Mouse (Mus musculus): ENCODE results near the gene 4930522H14Rik. TPM values are rescaled to one million over a fixed set of nuclear protein-coding genes. Genes with fewer than 3 reads are reported as not detected.

The 4930522H14Rik gene
- total and polyA plus RNA-seq, 2 experiments from 2014 or later: not detected

DNA sequence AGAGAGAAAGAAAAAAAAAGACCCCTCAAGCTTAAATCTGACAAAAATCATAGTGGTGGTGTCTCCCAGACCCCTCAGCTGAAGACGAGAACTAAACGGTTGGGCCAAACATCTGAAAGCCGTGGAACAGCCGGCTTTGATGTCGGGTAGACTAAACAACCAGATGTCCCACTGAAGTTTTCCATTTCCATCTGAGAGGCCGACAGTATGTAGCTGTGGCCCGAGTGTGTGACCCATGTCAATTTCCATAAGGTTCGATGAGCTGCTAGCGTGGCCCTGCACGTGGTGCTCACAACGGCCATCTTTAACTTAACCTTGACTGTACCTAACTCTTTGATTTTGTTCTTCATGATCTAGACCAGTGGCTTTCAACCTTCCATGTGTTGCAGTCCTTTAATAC lies 32.6 kb downstream of the 4930522H14Rik start:
- Histone ChIP-seq H3K9me3 (ENCODE audit: low read length) (no peaks in the 10 kb centered on the region), H3K4me2 (ENCODE audit: low read depth, low read length) (no peak overlapping the region), H3K27me3 (ENCODE audit: insufficient read depth, low read length) (no peaks in the 10 kb centered on the region), H3K4me1 (ENCODE audit: insufficient read depth, low read length) (no peaks in the 10 kb centered on the region), H3K9ac (replicated peaks; ENCODE audit: low read length) (no peak overlapping the region), H3K36me3 (ENCODE audit: insufficient read depth, low read length) (no peaks in the 10 kb centered on the region), H3K4me3 (ENCODE audit: low read length) (no peak overlapping the region), H3K27ac (no peak overlapping the region)
- ATAC-seq (no peak), DNase-seq (ENCODE audit: low spot score) (no peak)
- 89% methylated on average over 11 of the region's 11 CpGs for WGBS
- no peak for TF ChIP-seq CTCF (IDR thresholded peaks at IDR 0.05; ENCODE audit: low read depth)

DNA sequence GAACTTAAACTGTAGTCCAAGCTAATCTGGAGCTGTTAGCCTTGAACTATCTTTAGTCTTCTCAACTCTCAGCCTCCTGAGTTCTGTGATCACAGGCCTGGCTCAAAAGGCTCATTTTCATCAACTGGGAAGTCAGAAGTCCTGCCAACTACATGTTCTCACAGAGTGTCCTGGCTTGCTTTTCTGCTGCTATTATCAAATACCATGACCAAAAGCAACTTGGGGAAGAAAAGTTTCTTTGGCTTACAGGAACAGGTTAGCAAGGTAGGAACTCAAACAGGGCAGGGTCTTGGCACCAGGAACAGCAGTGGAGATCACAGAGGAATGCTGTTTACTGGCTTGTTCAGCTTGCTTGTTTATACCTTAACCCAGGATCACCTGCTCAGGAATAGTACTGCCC lies 37.5 kb downstream of the 4930522H14Rik start:
- Histone ChIP-seq H3K27ac (no peak overlapping the region), H3K4me2 (ENCODE audit: low read depth, low read length) (no peak overlapping the region), H3K27me3 (ENCODE audit: insufficient read depth, low read length) (no peaks in the 10 kb centered on the region), H3K36me3 (ENCODE audit: insufficient read depth, low read length) (no peaks in the 10 kb centered on the region), H3K4me1 (ENCODE audit: insufficient read depth, low read length) (no peaks in the 10 kb centered on the region), H3K4me3 (ENCODE audit: low read length) (no peak overlapping the region), H3K9ac (replicated peaks; ENCODE audit: low read length) (no peak overlapping the region), H3K9me3 (ENCODE audit: low read length) (no peaks in the 10 kb centered on the region)
- no peak for TF ChIP-seq CTCF (IDR thresholded peaks at IDR 0.05; ENCODE audit: low read depth)
- no peak for ATAC-seq
- no peak for DNase-seq (ENCODE audit: low spot score)

DNA sequence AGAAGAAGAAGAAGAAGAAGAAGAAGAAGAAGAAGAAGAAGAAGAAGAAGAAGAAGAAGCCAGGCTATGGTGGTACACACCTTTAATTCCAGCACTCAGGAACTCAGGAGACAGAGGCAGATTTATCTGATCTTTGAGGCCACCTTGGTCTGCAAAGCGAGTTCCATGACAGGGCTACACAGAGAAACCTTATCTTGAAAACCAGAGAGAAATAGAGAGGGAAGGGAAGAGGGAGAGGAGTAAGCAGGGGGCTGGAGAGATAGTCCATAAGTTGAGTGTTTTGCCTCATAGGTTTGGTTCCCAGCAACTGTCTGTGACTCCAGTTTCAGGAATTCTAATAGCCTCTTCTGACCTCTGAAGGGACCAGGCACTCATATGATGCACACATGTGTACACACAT lies 42.3 kb downstream of the 4930522H14Rik start:
- Histone ChIP-seq H3K4me1 (ENCODE audit: insufficient read depth, low read length) (no peaks in the 10 kb centered on the region), H3K9me3 (ENCODE audit: low read length) (no peaks in the 10 kb centered on the region), H3K36me3 (ENCODE audit: insufficient read depth, low read length) (no peaks in the 10 kb centered on the region), H3K27ac (no peak overlapping the region), H3K9ac (replicated peaks; ENCODE audit: low read length) (no peak overlapping the region), H3K4me3 (ENCODE audit: low read length) (no peak overlapping the region), H3K27me3 (ENCODE audit: insufficient read depth, low read length) (no peaks in the 10 kb centered on the region), H3K4me2 (ENCODE audit: low read depth, low read length) (no peak overlapping the region)
- WGBS: 96% methylated on average over 1 of the region's 1 CpGs
- no peak for ATAC-seq
- no peak for TF ChIP-seq CTCF (IDR thresholded peaks at IDR 0.05; ENCODE audit: low read depth)
- no peak for DNase-seq (ENCODE audit: low spot score)

DNA sequence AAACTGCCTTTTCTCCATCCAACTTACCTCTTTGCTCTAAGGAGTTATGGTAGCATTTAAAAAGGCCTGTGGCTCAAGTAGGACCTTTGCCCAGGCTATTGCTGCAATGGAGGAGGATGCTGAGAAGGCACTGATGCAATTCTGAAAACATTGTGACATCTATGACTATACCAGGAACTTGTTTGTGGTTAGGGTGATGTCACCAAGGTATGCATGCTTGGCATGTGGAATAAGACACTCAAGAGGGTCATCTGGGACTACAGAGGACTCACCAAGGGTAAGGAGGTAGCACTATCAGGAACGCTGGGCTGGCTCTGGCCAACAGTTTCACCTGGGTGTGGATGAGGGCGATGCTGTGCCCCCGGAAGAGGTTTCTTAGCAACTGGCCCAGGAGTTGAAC lies 46.5 kb downstream of the 4930522H14Rik start, which contains the start of gene Rnf11:
Rnf11 (minus strand) TSS at position 108 of the 400 bp plus-strand sequence.
- H3K27ac ChIP-seq: no peak within 1 kb of the TSS
- TF ChIP-seq CTCF (IDR thresholded peaks at IDR 0.05; ENCODE audit: low read depth): no peak
- no peaks in the 10 kb centered on the region for H3K27me3 ChIP-seq (ENCODE audit: insufficient read depth, low read length)
- H3K4me3 ChIP-seq (ENCODE audit: low read length): no peak within 1 kb of the TSS
- 80% methylated on average over 3 of the region's 3 CpGs for WGBS
- H3K4me2 ChIP-seq (ENCODE audit: low read depth, low read length): no peak within 1 kb of the TSS
- H3K9ac ChIP-seq (replicated peaks; ENCODE audit: low read length): no peak within 1 kb of the TSS
- no peaks in the 10 kb centered on the region for H3K4me1 ChIP-seq (ENCODE audit: insufficient read depth, low read length)
- DNase-seq (ENCODE audit: low spot score) (no peak), ATAC-seq (no peak)
- H3K9me3 ChIP-seq (ENCODE audit: low read length): no peaks in the 10 kb centered on the region
- no peaks in the 10 kb centered on the region for H3K36me3 ChIP-seq (ENCODE audit: insufficient read depth, low read length)

DNA sequence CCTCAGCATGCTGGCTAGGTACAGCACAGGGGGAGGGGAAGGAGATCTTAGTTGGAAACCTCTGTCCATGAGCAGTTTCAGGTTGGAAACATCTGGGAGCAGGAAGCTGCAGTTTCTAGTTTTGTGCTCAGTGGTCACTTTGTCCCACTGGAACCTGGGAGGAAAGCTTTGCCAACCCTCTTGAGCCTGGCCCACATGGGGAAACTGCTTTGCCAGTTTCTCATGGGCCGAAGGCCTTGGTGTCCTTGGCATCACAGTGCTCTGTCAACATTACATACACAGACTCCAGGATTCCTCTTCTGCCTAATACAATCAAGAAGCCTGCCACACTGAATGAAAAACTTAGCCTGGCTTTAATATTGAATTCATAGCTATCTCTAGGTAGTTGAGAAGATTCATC lies 48.4 kb downstream of the 4930522H14Rik start:
- H3K4me2 ChIP-seq (ENCODE audit: low read depth, low read length): no peak overlapping the region
- no peaks in the 10 kb centered on the region for H3K9me3 ChIP-seq (ENCODE audit: low read length)
- H3K4me3 ChIP-seq (ENCODE audit: low read length): no peak overlapping the region
- WGBS: 82% methylated on average over 1 of the region's 1 CpGs
- H3K27ac ChIP-seq: no peak overlapping the region
- no peak overlapping the region for H3K9ac ChIP-seq (replicated peaks; ENCODE audit: low read length)
- no peaks in the 10 kb centered on the region for H3K4me1 ChIP-seq (ENCODE audit: insufficient read depth, low read length)
- H3K36me3 ChIP-seq (ENCODE audit: insufficient read depth, low read length): no peaks in the 10 kb centered on the region
- TF ChIP-seq CTCF (IDR thresholded peaks at IDR 0.05; ENCODE audit: low read depth): no peak
- ATAC-seq (no peak), DNase-seq (ENCODE audit: low spot score) (no peak)
- H3K27me3 ChIP-seq (ENCODE audit: insufficient read depth, low read length): no peaks in the 10 kb centered on the region

DNA sequence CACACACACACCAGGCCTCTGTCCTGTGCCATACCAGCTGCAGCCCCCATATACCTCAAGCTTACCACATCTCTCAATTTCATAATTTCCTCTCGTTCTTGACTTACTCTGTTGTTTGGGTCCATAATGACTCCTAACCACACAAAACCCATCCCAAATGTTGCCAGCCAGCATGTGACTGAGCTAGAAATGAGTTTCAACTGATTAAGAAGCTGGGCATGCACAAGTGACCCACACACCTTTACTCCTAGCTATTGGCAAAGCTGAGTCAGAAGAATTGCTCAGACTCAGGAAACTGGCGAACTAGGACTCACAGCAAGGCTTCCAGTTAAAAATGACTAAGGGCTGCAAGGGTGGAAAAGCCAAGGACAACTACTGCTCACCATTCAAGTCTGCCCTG lies 49.7 kb downstream of the 4930522H14Rik start:
- no peak for DNase-seq (ENCODE audit: low spot score)
- Histone ChIP-seq H3K9ac (replicated peaks; ENCODE audit: low read length) (no peak overlapping the region), H3K27ac (no peak overlapping the region), H3K4me1 (ENCODE audit: insufficient read depth, low read length) (no peaks in the 10 kb centered on the region), H3K36me3 (ENCODE audit: insufficient read depth, low read length) (no peaks in the 10 kb centered on the region), H3K4me2 (ENCODE audit: low read depth, low read length) (no peak overlapping the region), H3K9me3 (ENCODE audit: low read length) (no peaks in the 10 kb centered on the region), H3K27me3 (ENCODE audit: insufficient read depth, low read length) (no peaks in the 10 kb centered on the region), H3K4me3 (ENCODE audit: low read length) (no peak overlapping the region)
- TF ChIP-seq CTCF (IDR thresholded peaks at IDR 0.05; ENCODE audit: low read depth): no peak
- 82% methylated on average over 2 of the region's 2 CpGs for WGBS
- ATAC-seq: no peak

DNA sequence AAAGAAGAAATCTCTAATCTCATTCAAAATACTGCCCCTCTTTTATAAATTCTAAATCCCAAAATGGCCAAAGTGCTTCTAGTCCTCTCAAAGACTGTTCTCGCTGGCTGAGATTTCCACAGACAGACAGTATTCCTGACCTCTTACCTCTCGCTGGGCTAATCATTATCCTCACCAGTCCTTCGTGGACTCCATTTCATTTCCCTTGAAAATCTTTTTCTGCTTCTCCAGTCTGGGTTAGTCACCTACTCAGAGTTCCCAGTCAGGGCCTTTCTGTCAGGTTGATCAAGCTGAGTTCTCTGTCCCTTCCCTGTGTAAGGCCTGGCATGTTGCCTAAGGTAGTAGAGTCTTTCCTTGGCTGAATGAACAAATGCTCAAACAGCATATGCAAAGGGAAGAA lies 53.6 kb downstream of the 4930522H14Rik start:
- no peak for DNase-seq (ENCODE audit: low spot score)
- Histone ChIP-seq H3K27ac (no peak overlapping the region), H3K9me3 (ENCODE audit: low read length) (no peaks in the 10 kb centered on the region), H3K4me3 (ENCODE audit: low read length) (no peak overlapping the region), H3K27me3 (ENCODE audit: insufficient read depth, low read length) (no peaks in the 10 kb centered on the region), H3K4me1 (ENCODE audit: insufficient read depth, low read length) (peaks cover 8% of the 10 kb centered on the region; the same call in 1 of the 2 replicates), H3K4me2 (ENCODE audit: low read depth, low read length) (no peak overlapping the region), H3K36me3 (ENCODE audit: insufficient read depth, low read length) (no peaks in the 10 kb centered on the region), H3K9ac (replicated peaks; ENCODE audit: low read length) (no peak overlapping the region)
- ATAC-seq: no peak
- no peak for TF ChIP-seq CTCF (IDR thresholded peaks at IDR 0.05; ENCODE audit: low read depth)
- 94% methylated on average over 3 of the region's 3 CpGs for WGBS
